31 mouse cellular contexts compared by ENCODE assay signal in the genomic region with DNA sequence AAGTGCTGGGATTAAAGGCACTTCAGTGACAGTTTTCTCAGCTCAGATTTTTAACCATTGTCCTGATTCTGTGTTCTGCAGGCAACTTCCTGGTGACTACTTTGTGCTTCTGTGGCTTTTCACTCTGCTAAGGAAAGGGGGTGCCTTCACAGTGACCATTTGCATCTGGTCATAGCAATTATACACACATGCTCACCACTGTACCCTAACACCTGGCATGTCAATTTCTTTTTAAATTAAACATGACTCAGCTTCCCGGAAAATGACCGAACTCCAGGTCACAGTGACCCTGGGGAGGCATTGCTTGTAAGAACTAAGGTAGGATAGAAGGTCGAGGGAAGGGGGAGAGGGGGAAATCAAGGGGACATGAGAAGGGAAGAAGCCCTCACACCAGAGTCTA.
"Had no signal": no experiment of that assay in that cellular context is flagged by ENCODE, and none has a peak within 500 bp of the region (broad histone marks: within the 10 kb centered on the region; RNA-seq: fewer than 3 reads in every experiment).

No protein-coding gene starts in this region.

- H3K27me3 ChIP-seq: heart, embryonic 12.5 days; heart, embryonic 13.5 days; heart, embryonic 15.5 days; hindbrain, embryonic 13.5 days; hindbrain, embryonic 15.5 days; intestine, embryonic 15.5 days; kidney, embryonic 15.5 days had no signal

- H3K4me1 ChIP-seq: heart, embryonic 10.5 days; heart, embryonic 12.5 days; heart, embryonic 15.5 days; hindbrain, embryonic 10.5 days; hindbrain, embryonic 13.5 days; hindbrain, embryonic 15.5 days; intestine, embryonic 15.5 days had no signal

- DNase-seq: heart, postnatal 10 days; heart, postnatal 14 days; heart, postnatal 36 days; heart, postnatal 4 days; kidney, adult 11 months; kidney, adult 18-20 months; kidney, postnatal 10 days; kidney, postnatal 14 days; kidney, postnatal 36 days; kidney, postnatal 4 days; layer of hippocampus, adult 9-11 months; layer of hippocampus, postnatal 36 days had no signal

- H3K9ac ChIP-seq: heart, embryonic 12.5 days; heart, embryonic 13.5 days; heart, embryonic 15.5 days; hindbrain, embryonic 13.5 days; hindbrain, embryonic 14.5 days; hindbrain, embryonic 15.5 days; intestine, embryonic 15.5 days; kidney, embryonic 15.5 days had no signal

- H3K4me3 ChIP-seq: heart, embryonic 10.5 days; heart, embryonic 12.5 days; heart, embryonic 13.5 days; heart, embryonic 15.5 days; hindbrain, embryonic 10.5 days; hindbrain, embryonic 13.5 days; hindbrain, embryonic 15.5 days; intestine, embryonic 15.5 days; kidney, embryonic 15.5 days; layer of hippocampus, adult 2 months; left cerebral cortex, adult 2 months had no signal

- H3K27ac ChIP-seq: heart, embryonic 10.5 days; heart, embryonic 13.5 days; heart, embryonic 15.5 days; hindbrain, embryonic 10.5 days; hindbrain, embryonic 13.5 days; hindbrain, embryonic 14.5 days; hindbrain, embryonic 15.5 days; hindbrain, postnatal 0 days; intestine, embryonic 15.5 days; kidney, embryonic 15.5 days; kidney, postnatal 0 days; layer of hippocampus, adult 2 months; left cerebral cortex, adult 2 months had no signal

- H3K4me2 ChIP-seq: heart, embryonic 11.5 days; heart, embryonic 12.5 days; heart, embryonic 13.5 days; heart, embryonic 15.5 days; hindbrain, embryonic 13.5 days; hindbrain, embryonic 14.5 days; hindbrain, embryonic 15.5 days; intestine, embryonic 15.5 days; kidney, embryonic 15.5 days had no signal

- H3K36me3 ChIP-seq: heart, embryonic 10.5 days; heart, embryonic 12.5 days; heart, embryonic 15.5 days; hindbrain, embryonic 10.5 days; hindbrain, embryonic 13.5 days; hindbrain, embryonic 15.5 days had no signal

- ATAC-seq: hindbrain, embryonic 16.5 days; hindbrain, postnatal 0 days; inflammation-experienced regulatory T-cells, adult 6 months; intestine, embryonic 15.5 days; intestine, embryonic 16.5 days; intestine, postnatal 0 days had no signal

- H3K9me3 ChIP-seq: heart, embryonic 10.5 days; heart, embryonic 12.5 days; heart, embryonic 13.5 days; heart, embryonic 15.5 days; hindbrain, embryonic 10.5 days; hindbrain, embryonic 13.5 days; hindbrain, embryonic 15.5 days; intestine, embryonic 15.5 days; kidney, embryonic 15.5 days had no signal
